Comparison of ENCODE assay signal across 30 mouse cellular contexts in genomic region chr15:56335011-56335410, GRCm38 (mm10).
A peak's percentile ranks its signal among the peaks of the same experiment; 100 is the strongest.
DNase-seq lines count a peak whose midpoint lies in the region; ATAC-seq lines count a peak whose summit lies in the region.
"Had no signal": no experiment of that assay in that cellular context is flagged by ENCODE, and none has a peak within 500 bp of the region (broad histone marks: within the 10 kb centered on the region; RNA-seq: fewer than 3 reads in every experiment).

No protein-coding gene starts in this region.

- no peak overlapping the region for H3K9ac ChIP-seq in embryonic facial prominence, embryonic 13.5 days
- no peak overlapping the region for H3K9ac ChIP-seq in limb, embryonic 11.5 days (ENCODE audit: low read length)
- H3K9ac ChIP-seq: embryonic facial prominence, embryonic 15.5 days; forebrain, embryonic 13.5 days; hindbrain, embryonic 15.5 days; kidney, embryonic 15.5 days; limb, embryonic 15.5 days; liver, embryonic 14.5 days; lung, embryonic 14.5 days; neural tube, embryonic 13.5 days had no signal

- H3K4me3 ChIP-seq in embryonic facial prominence, embryonic 13.5 days: no peak overlapping the region
- no peak overlapping the region for H3K4me3 ChIP-seq in limb, embryonic 11.5 days (ENCODE audit: low read depth, low read length)
- H3K4me3 ChIP-seq: embryonic facial prominence, embryonic 15.5 days; forebrain, embryonic 13.5 days; heart, embryonic 10.5 days; hindbrain, embryonic 15.5 days; kidney, embryonic 15.5 days; limb, embryonic 15.5 days; midbrain, embryonic 10.5 days; neural tube, embryonic 13.5 days had no signal

- ATAC-seq in embryonic facial prominence, embryonic 13.5 days (ENCODE audit: insufficient number of reproducible peaks, insufficient read depth, low FRiP score, low TSS enrichment, low read depth): no peak
- 0 out of 2 replicates have a peak, but pooled peaks have one; percentile 17 for ATAC-seq in limb, embryonic 11.5 days (ENCODE audit: insufficient number of reproducible peaks, low FRiP score, low TSS enrichment, low read depth)
- ATAC-seq: activated CD4-positive, CD25-positive, alpha-beta regulatory T cell, adult 4 months; forebrain, embryonic 13.5 days; midbrain, embryonic 16.5 days had no signal

- H3K4me1 ChIP-seq in embryonic facial prominence, embryonic 13.5 days: peaks cover 18% of the 10 kb centered on the region
- peaks cover 10% of the 10 kb centered on the region for H3K4me1 ChIP-seq in limb, embryonic 11.5 days (ENCODE audit: control insufficient read depth, insufficient read depth, low read length)
- H3K4me1 ChIP-seq: forebrain, embryonic 13.5 days; hindbrain, embryonic 15.5 days; midbrain, embryonic 10.5 days; neural tube, embryonic 13.5 days had no signal

- no peaks in the 10 kb centered on the region for H3K27me3 ChIP-seq in embryonic facial prominence, embryonic 13.5 days
- no peaks in the 10 kb centered on the region for H3K27me3 ChIP-seq in limb, embryonic 11.5 days (ENCODE audit: control insufficient read depth, insufficient read depth, low read length)
- H3K27me3 ChIP-seq: CH12.LX; embryonic facial prominence, embryonic 15.5 days; forebrain, embryonic 13.5 days; hindbrain, embryonic 15.5 days; kidney, embryonic 15.5 days; limb, embryonic 15.5 days; neural tube, embryonic 13.5 days had no signal

- no peak overlapping the region for H3K4me2 ChIP-seq in embryonic facial prominence, embryonic 13.5 days
- no peak overlapping the region for H3K4me2 ChIP-seq in limb, embryonic 11.5 days (ENCODE audit: low read depth, severe bottlenecking)
- H3K4me2 ChIP-seq: embryonic facial prominence, embryonic 15.5 days; forebrain, embryonic 13.5 days; hindbrain, embryonic 15.5 days; kidney, embryonic 15.5 days; limb, embryonic 15.5 days; lung, embryonic 14.5 days; neural tube, embryonic 13.5 days had no signal

- no peaks in the 10 kb centered on the region for H3K36me3 ChIP-seq in embryonic facial prominence, embryonic 13.5 days
- no peaks in the 10 kb centered on the region for H3K36me3 ChIP-seq in limb, embryonic 11.5 days (ENCODE audit: control insufficient read depth, insufficient read depth, low read length)
- H3K36me3 ChIP-seq: embryonic facial prominence, embryonic 15.5 days; heart, embryonic 10.5 days; hindbrain, embryonic 15.5 days; kidney, embryonic 15.5 days; limb, embryonic 15.5 days; midbrain, embryonic 10.5 days; neural tube, embryonic 13.5 days had no signal

- H3K9me3 ChIP-seq in embryonic facial prominence, embryonic 13.5 days: no peaks in the 10 kb centered on the region
- H3K9me3 ChIP-seq in limb, embryonic 11.5 days (ENCODE audit: control insufficient read depth, low read length): no peaks in the 10 kb centered on the region
- H3K9me3 ChIP-seq: embryonic facial prominence, embryonic 15.5 days; forebrain, embryonic 13.5 days; heart, embryonic 10.5 days; hindbrain, embryonic 15.5 days; kidney, embryonic 15.5 days; limb, embryonic 15.5 days; midbrain, embryonic 10.5 days; neural tube, embryonic 13.5 days had no signal

- peak overlapping the region; percentile 52; the same call in 1 of the 2 replicates for H3K27ac ChIP-seq in embryonic facial prominence, embryonic 13.5 days
- H3K27ac ChIP-seq in limb, embryonic 11.5 days (replicated peaks; ENCODE audit: low read depth, low read length): peak overlapping the region; percentile 59; the same call in 1 of the 2 replicates
- H3K27ac ChIP-seq: embryonic facial prominence, embryonic 15.5 days; forebrain, embryonic 13.5 days; heart, embryonic 10.5 days; hindbrain, embryonic 15.5 days; kidney, embryonic 15.5 days; limb, embryonic 15.5 days; liver, embryonic 14.5 days; midbrain, embryonic 10.5 days; neural tube, embryonic 13.5 days had no signal

- peak; percentile 43 for DNase-seq in embryo, embryonic 10 days (ENCODE audit: low spot score)
- DNase-seq in embryo, embryonic 9.5 days (ENCODE audit: extremely low spot score): no peak
- peak; percentile 62 for DNase-seq in embryo, embryonic 10.5 days (ENCODE audit: low spot score)
- peak; percentile 47 for DNase-seq in limb, embryonic 11.5 days (ENCODE audit: low spot score)
- DNase-seq in kidney, postnatal 36 days: no peak
- DNase-seq in spleen, postnatal 14 days (ENCODE audit: low spot score in 2 of 2): no peak
- no peak for DNase-seq in layer of hippocampus, adult 11-12 months (ENCODE audit: low spot score)
- DNase-seq: adrenal gland, adult 2 months; cerebellum, adult 8-10 months; cerebellum, postnatal 36 days; gastrocnemius, postnatal 25 days; heart, adult 11 months; heart, postnatal 4 days; kidney, adult 18-20 months; lung, postnatal 14 days; right cerebral cortex, postnatal 4 days had no signal

- WGBS in embryonic facial prominence, embryonic 13.5 days: 20% methylated on average over 2 of the region's 2 CpGs
- WGBS in limb, embryonic 11.5 days: 9% methylated on average over 2 of the region's 2 CpGs

Comparison
In these comparisons a context has a peak if more than half of its experiments do, and no peak if none do; other contexts are left out.
1. DNase-seq: peak in embryo, embryonic 10 days (single experiment), embryo, embryonic 10.5 days (single experiment) and limb, embryonic 11.5 days (single experiment); none in embryo, embryonic 9.5 days (single experiment), kidney, postnatal 36 days (0 of 2), spleen, postnatal 14 days (0 of 2) and layer of hippocampus, adult 11-12 months (single experiment).